Comparison of ENCODE assay signal across 21 mouse cellular contexts in genomic region chr4:119843294-119843693, GRCm38 (mm10).
DNase-seq lines count a peak whose midpoint lies in the region; ATAC-seq and TF ChIP-seq lines count a peak whose summit lies in the region.
"Had no signal": no experiment of that assay in that cellular context is flagged by ENCODE, and none has a peak within 500 bp of the region (broad histone marks: within the 10 kb centered on the region; RNA-seq: fewer than 3 reads in every experiment).

No protein-coding gene starts in this region.

- no peaks in the 10 kb centered on the region for H3K36me3 ChIP-seq in stomach, postnatal 0 days (ENCODE audit: control insufficient read depth, insufficient read depth, low read length)
- H3K36me3 ChIP-seq: embryonic facial prominence, embryonic 10.5 days; heart, embryonic 13.5 days; kidney, embryonic 15.5 days; liver, embryonic 13.5 days; midbrain, embryonic 12.5 days had no signal

- no peak overlapping the region for H3K4me3 ChIP-seq in layer of hippocampus, adult 2 months
- H3K4me3 ChIP-seq in stomach, postnatal 0 days (ENCODE audit: low read depth, low read length), result no peak overlapping the region
- H3K4me3 ChIP-seq: embryonic facial prominence, embryonic 10.5 days; heart, embryonic 13.5 days; kidney, embryonic 15.5 days; liver, embryonic 13.5 days; midbrain, embryonic 12.5 days had no signal

- TF ChIP-seq CTCF in layer of hippocampus, adult 2 months (conservative IDR thresholded peaks at IDR 0.05), result no peak
- no peak for TF ChIP-seq CTCF in stomach, postnatal 0 days (IDR thresholded peaks at IDR 0.05; ENCODE audit: low read depth)

- H3K9me3 ChIP-seq in stomach, postnatal 0 days (ENCODE audit: control insufficient read depth, low read length), result no peaks in the 10 kb centered on the region
- H3K9me3 ChIP-seq: embryonic facial prominence, embryonic 10.5 days; heart, embryonic 13.5 days; kidney, embryonic 15.5 days; liver, embryonic 13.5 days; midbrain, embryonic 12.5 days had no signal

- H3K4me1 ChIP-seq in stomach, postnatal 0 days (replicated peaks; ENCODE audit: control insufficient read depth, insufficient read depth), result no peaks in the 10 kb centered on the region
- H3K4me1 ChIP-seq: embryonic facial prominence, embryonic 10.5 days; liver, embryonic 13.5 days; midbrain, embryonic 12.5 days had no signal

- ATAC-seq in stomach, postnatal 0 days (ENCODE audit: low FRiP score, low TSS enrichment), result no peak
- ATAC-seq: forebrain, embryonic 16.5 days; intestine, postnatal 0 days had no signal

- H3K27me3 ChIP-seq in stomach, postnatal 0 days (ENCODE audit: control insufficient read depth, insufficient read depth, low read length), result no peaks in the 10 kb centered on the region
- H3K27me3 ChIP-seq: heart, embryonic 13.5 days; kidney, embryonic 15.5 days; liver, embryonic 13.5 days; midbrain, embryonic 12.5 days had no signal

- no peak for DNase-seq in layer of hippocampus, adult 2 months (ENCODE audit: low spot score in 2 of 2)
- DNase-seq in layer of hippocampus, postnatal 36 days, result no peak
- peak; percentile 19 for DNase-seq in urinary bladder, adult 2 months (ENCODE audit: low spot score)
- DNase-seq in urinary bladder, adult 18-20 months (ENCODE audit: low spot score in 2 of 2), result no peak
- peak; percentile 38 for DNase-seq in lung, postnatal 36 days
- DNase-seq in stomach, postnatal 0 days (ENCODE audit: low spot score), result no peak
- no peak for DNase-seq in thymus, adult 18-20 months
- no peak for DNase-seq in kidney, adult 18-20 months
- DNase-seq: adrenal gland, postnatal 14 days; cerebellum, adult 9-11 months; gastrocnemius, postnatal 36 days; heart, postnatal 14 days; liver, embryonic 13.5 days; thymus, postnatal 4 days had no signal

- no peak for TF ChIP-seq EP300 in stomach, postnatal 0 days (optimal IDR thresholded peaks at IDR 0.05)

- no peak overlapping the region for H3K4me2 ChIP-seq in stomach, postnatal 0 days (replicated peaks; ENCODE audit: low read depth)
- H3K4me2 ChIP-seq: heart, embryonic 13.5 days; kidney, embryonic 15.5 days; liver, embryonic 13.5 days; midbrain, embryonic 12.5 days had no signal

- H3K9ac ChIP-seq in stomach, postnatal 0 days (ENCODE audit: low read length), result no peak overlapping the region
- H3K9ac ChIP-seq: heart, embryonic 13.5 days; kidney, embryonic 15.5 days; liver, embryonic 13.5 days; midbrain, embryonic 12.5 days had no signal

- peak overlapping the region; percentile 61; the same call in 1 of the 2 replicates for H3K27ac ChIP-seq in layer of hippocampus, adult 2 months
- H3K27ac ChIP-seq in stomach, postnatal 0 days (replicated peaks), result peak overlapping the region; percentile 81
- H3K27ac ChIP-seq: embryonic facial prominence, embryonic 10.5 days; heart, embryonic 13.5 days; kidney, embryonic 15.5 days; liver, embryonic 13.5 days; macrophage; midbrain, embryonic 12.5 days had no signal

- 40% methylated on average over 3 of the region's 3 CpGs for whole genome bisulfite sequencing in stomach, postnatal 0 days

Comparison
In these comparisons a context has a peak if more than half of its experiments do, and no peak if none do; other contexts are left out.
1. DNase-seq: peak in urinary bladder, adult 2 months (single experiment) and lung, postnatal 36 days (single experiment); none in layer of hippocampus, adult 2 months (0 of 2), layer of hippocampus, postnatal 36 days (0 of 2), urinary bladder, adult 18-20 months (0 of 2), stomach, postnatal 0 days (single experiment), thymus, adult 18-20 months (0 of 2) and kidney, adult 18-20 months (single experiment).